Mouse (Mus musculus) bone marrow, adult 2 months (tissue): ENCODE results near the gene Hpse2.

ENCODE experiments used
- CTCF ChIP-seq: fragments of 200-500 bp; IDR thresholded peaks from 2 replicates; pipeline ENCODE4 v1.5.1; 2011; ENCODE audit warnings: low read length, control low read depth; ENCODE audit not compliant: control insufficient read depth, insufficient read depth
- POLR2A ChIP-seq: fragments of 200-500 bp; IDR thresholded peaks from 2 replicates; pipeline ENCODE4 v1.6.1; 2011; ENCODE audit warnings: low read depth, mild to moderate bottlenecking, control low read depth, low read length, borderline replicate concordance; ENCODE audit not compliant: control insufficient read depth

GRCm38 (mm10) chr19:43231711-43232110, 156.4 kb downstream of the Hpse2 start:
- TF ChIP-seq CTCF, result no peak
- no peak for TF ChIP-seq POLR2A
